Comparison of ENCODE assay signal across 11 mouse cellular contexts in the genomic region with DNA sequence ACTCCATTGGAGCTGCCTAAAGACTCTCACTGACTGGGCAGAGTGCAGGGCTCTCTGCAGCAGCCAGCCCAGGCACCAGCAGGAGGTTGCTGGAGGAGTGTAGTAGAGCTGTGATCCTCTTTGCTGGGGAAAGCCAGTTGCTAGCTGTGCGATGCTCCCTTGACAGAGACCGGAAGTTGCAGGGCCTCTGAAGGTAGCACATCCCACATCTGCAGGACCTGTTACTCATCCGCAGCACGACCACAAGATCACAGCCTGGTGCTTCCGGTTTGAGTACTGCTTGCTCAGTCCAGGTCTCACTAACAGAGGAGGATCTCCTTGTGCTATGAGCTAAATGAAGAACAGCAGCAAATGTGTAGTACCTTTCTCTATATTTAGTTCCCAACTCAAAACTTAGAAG.
DNase-seq lines count a peak whose midpoint lies in the region; TF ChIP-seq lines count a peak whose summit lies in the region.
"Had no signal": no experiment of that assay in that cellular context is flagged by ENCODE, and none has a peak within 500 bp of the region (broad histone marks: within the 10 kb centered on the region; RNA-seq: fewer than 3 reads in every experiment).

No protein-coding gene starts in this region.

- peak; percentile 29 to 42 for DNase-seq in lung, postnatal 4 days
- no peak for DNase-seq in lung, adult 2 months
- DNase-seq in induced T-regulatory cell, adult 2 months (ENCODE audit: low read depth), result peak; percentile 92
- peak; percentile 30 for DNase-seq in spleen, adult 12 weeks (ENCODE audit: low spot score)
- DNase-seq in left cerebral cortex, postnatal 4 days, result no peak
- DNase-seq in ovary, postnatal 36 days (ENCODE audit: low spot score), result no peak
- no peak for DNase-seq in left cerebral cortex, postnatal 14 days (ENCODE audit: low spot score in 2 of 2)
- DNase-seq: adrenal gland, postnatal 36 days; cerebellum, postnatal 36 days; kidney, postnatal 36 days had no signal

- H3K4me1 ChIP-seq in lung, adult 2 months (ENCODE audit: control insufficient read depth, insufficient read depth, low read length), result peaks cover 35% of the 10 kb centered on the region
- H3K4me1 ChIP-seq: midbrain, embryonic 13.5 days had no signal

- TF ChIP-seq POLR2A in lung, adult 2 months (IDR thresholded peaks at IDR 0.05; ENCODE audit: borderline replicate concordance, extremely low read depth, low read depth, low read length), result no peak

- H3K4me3 ChIP-seq in lung, adult 2 months (replicated peaks; ENCODE audit: extremely low read depth, low read depth, low read length), result no peak overlapping the region
- H3K4me3 ChIP-seq: midbrain, embryonic 13.5 days had no signal

- no peak for TF ChIP-seq CTCF in lung, adult 2 months (IDR thresholded peaks at IDR 0.05; ENCODE audit: insufficient read depth, low read length)

- 36% methylated on average over 5 of the region's 5 CpGs for WGBS in lung, adult 2 months

- intact Hi-C loops in left cerebral cortex, postnatal 4 days (cut with DNase I), result no loop called here
- intact Hi-C loops in left cerebral cortex, postnatal 14 days (cut with DNase I), result no loop called here

Comparison
In these comparisons a context has a peak if more than half of its experiments do, and no peak if none do; other contexts are left out.
1. DNase-seq: peak in lung, postnatal 4 days (2 of 2), induced T-regulatory cell, adult 2 months (single experiment) and spleen, adult 12 weeks (single experiment); none in lung, adult 2 months (single experiment), left cerebral cortex, postnatal 4 days (single experiment), ovary, postnatal 36 days (single experiment) and left cerebral cortex, postnatal 14 days (0 of 2).